Mouse (Mus musculus) inflammation-experienced regulatory T-cells, adult 6 months (primary cell): Measurements from ENCODE around the gene Syn3. TPM values are rescaled to one million over a fixed set of nuclear protein-coding genes. Genes with fewer than 3 reads are reported as not detected.

Experiments
- ATAC-seq: one replicate; pipeline ENCODE4 v1.8.0; 2017
- polyA plus RNA-seq, 3 experiments: library from polyadenylated mRNA; unstranded; fragments of 100-300 nt; shearing (Covaris generic); gene quantifications; one replicate each; pipeline ENCODE4 v1.2.1; 2017

Syn3 gene
- polyA plus RNA-seq, 3 experiments from 2014 or later = not detected

- no peak for ATAC-seq
Observed at GRCm38 (mm10) chr10:86303495-86303876, 195.2 kb downstream of the Syn3 start.

GRCm38 (mm10) chr10:86302761-86303494, 195.8 kb downstream of the Syn3 start:
- no peak for ATAC-seq

- ATAC-seq = no peak
Observed at GRCm38 (mm10) chr10:86302318-86302648, 196.4 kb downstream of the Syn3 start.

- no peak for ATAC-seq
Observed at GRCm38 (mm10) chr10:86301593-86302317, 196.9 kb downstream of the Syn3 start.

- no peak for ATAC-seq
Observed at GRCm38 (mm10) chr10:86301117-86301490, 197.6 kb downstream of the Syn3 start.

GRCm38 (mm10) chr10:86300293-86301116, 198.2 kb downstream of the Syn3 start, which contains the start of gene Timp3:
Gene Timp3 (plus strand): TSS chr10:86300372.
- ATAC-seq = no peak

GRCm38 (mm10) chr10:86299795-86300194, 198.9 kb downstream of the Syn3 start:
- no peak for ATAC-seq

GRCm38 (mm10) chr10:86298326-86298725, 200.4 kb downstream of the Syn3 start:
- ATAC-seq = no peak

- no peak for ATAC-seq
Observed at GRCm38 (mm10) chr10:86297307-86297706, 201.4 kb downstream of the Syn3 start.

GRCm38 (mm10) chr10:86296111-86296510, 202.6 kb downstream of the Syn3 start:
- no peak for ATAC-seq

- no peak for ATAC-seq
Observed at GRCm38 (mm10) chr10:86295454-86296098, 203.1 kb downstream of the Syn3 start.

GRCm38 (mm10) chr10:86294599-86295365, 203.9 kb downstream of the Syn3 start:
- no peak for ATAC-seq

GRCm38 (mm10) chr10:86293880-86294279, 204.8 kb downstream of the Syn3 start:
- ATAC-seq = no peak

- no peak for ATAC-seq
Observed at GRCm38 (mm10) chr10:86290109-86290771, 208.5 kb downstream of the Syn3 start.

- no peak for ATAC-seq
Observed at GRCm38 (mm10) chr10:86286508-86286907, 212.2 kb downstream of the Syn3 start.

GRCm38 (mm10) chr10:86281238-86281637, 217.5 kb downstream of the Syn3 start:
- no peak for ATAC-seq

GRCm38 (mm10) chr10:86279579-86280168, 219.0 kb downstream of the Syn3 start:
- no peak for ATAC-seq

GRCm38 (mm10) chr10:86278481-86278880, 220.2 kb downstream of the Syn3 start:
- no peak for ATAC-seq

- no peak for ATAC-seq
Observed at GRCm38 (mm10) chr10:86277327-86277726, 221.4 kb downstream of the Syn3 start.

- no peak for ATAC-seq
Observed at GRCm38 (mm10) chr10:86275585-86275984, 223.1 kb downstream of the Syn3 start.
